Mouse (Mus musculus) layer of hippocampus, postnatal 25 days (tissue): ENCODE measurements at regions not wholly inside any gene's neighbourhood (a gene's known extent, or its start where the extent isn't known, plus 50 kb on each side); places are given as distances from the start of the nearest gene placed in this dataset.

ENCODE experiments used
- DNase-seq, 2 experiments: peaks; one replicate each; pipeline ENCODE4 v3.0.0; 2022; ENCODE audit warnings: mixed read lengths in 2 of 2, low spot score in 1 of 2; ENCODE audit errors: extremely low spot score in 1 of 2

- no peak for DNase-seq
These were observed 53.3 kb downstream of the Fos start for GRCm38 (mm10) chr12:85527011-85527410.

- no peak for DNase-seq
These were observed 57.9 kb downstream of the Fos start for GRCm38 (mm10) chr12:85531638-85532037.

DNA sequence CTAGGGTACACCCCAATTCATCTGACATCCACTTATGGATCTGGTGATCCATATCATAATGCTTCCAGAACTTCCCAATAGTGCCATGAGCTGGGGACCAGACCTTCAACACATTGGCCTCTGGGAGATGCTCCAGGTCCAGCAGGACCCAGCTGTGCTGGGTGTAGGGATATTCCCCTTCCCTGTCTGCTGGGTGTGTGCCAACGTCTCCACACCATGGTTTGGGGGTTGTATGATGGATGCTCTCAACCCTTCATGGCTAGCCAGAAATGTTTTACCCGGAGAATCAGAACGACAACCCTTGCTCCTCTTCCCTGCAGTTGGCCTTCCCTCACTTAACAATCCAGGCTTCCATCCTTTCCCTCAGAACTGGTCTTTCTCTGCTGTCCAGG, 58.5 kb downstream of the Fos start:
- no peak for DNase-seq

- no peak for DNase-seq
These were observed 59.1 kb downstream of the Fos start for GRCm38 (mm10) chr12:85532613-85533460.

GRCm38 (mm10) chr12:85533603-85534002, 59.9 kb downstream of the Fos start:
- DNase-seq: no peak

DNA sequence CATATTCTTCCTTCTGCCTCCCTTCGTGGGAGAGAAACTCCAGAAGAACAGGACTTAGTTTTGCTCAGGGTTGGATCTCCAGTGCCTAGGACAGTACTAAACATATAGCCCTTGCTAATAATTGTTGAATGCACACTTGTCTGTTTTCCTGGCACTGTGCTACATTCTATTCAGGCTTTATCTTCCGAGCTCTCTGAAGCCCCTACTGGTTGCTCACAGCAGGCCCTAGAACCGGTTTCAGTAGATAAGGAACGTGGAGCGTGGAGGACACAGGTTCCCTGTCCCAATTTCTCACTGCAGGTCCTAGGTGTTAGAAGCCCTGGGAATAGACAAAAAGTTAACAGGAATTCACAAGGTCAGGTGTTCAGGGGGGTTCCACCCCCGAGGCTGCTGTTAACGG, 59.4 kb upstream of the Jdp2 start:
- no peak for DNase-seq

GRCm38 (mm10) chr12:85541153-85541552, 57.7 kb upstream of the Jdp2 start:
- no peak for DNase-seq

DNA sequence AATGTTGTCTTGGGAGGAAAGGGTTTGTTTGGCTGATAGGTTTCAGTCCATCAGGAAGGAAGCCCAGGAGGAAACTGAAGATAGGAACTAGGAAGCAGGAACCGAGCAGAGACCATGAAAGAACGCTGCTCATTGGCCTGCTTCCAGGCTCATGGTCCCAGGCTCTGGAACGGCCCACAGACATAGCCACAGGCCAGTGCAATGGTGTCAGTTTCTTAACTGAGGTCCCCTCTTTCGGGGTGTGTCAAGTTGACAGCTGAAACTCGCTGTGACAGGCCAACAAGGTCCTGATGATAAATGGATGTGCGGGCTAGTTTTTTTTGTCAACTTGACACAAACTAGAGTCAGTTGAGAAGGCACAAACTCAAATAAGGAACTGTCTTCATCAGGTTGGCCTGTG, 55.9 kb upstream of the Jdp2 start:
- no peak for DNase-seq

GRCm38 (mm10) chr12:85543520-85543919, 55.3 kb upstream of the Jdp2 start:
- DNase-seq: no peak

DNA sequence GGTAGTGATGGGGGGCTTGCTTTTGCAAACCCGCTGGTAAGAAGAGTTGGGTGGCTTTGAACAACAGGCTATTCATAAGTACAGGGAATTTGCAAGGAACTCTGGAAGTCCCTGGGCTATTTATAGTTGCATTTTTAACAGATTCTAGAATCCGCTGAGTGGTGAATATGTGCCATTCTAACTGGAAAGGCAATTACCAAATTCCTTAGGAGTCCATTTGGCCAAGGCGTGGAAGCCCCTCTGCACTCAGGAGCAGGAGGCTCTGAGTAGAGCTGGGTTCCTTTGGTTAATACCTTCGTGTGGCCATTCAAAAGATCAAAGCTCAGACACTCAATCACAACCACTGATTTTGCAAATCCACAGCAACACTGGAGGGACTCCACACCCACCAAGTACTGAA, 54.0 kb upstream of the Jdp2 start:
- no peak for DNase-seq

DNA sequence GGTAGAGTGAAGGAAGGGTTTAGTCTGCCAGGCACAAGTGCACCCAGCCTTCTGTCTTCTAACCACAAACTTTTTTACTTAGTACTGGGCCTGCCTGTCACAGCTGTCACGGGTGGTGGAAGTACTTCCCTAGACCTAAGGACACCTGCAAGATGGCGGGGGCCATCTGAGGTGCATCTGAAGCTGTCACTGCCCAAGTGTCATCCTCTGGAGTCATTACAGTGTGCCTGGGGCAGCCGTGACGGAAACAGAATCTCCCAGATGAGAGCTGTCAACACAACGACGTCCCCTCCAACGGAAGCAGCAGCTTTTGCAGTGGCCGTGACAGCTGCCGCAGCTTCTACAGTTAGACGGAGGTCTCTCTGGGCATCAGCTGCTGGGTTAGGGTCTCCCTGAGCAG, 53.1 kb upstream of the Jdp2 start:
- DNase-seq: no peak

- DNase-seq: peak in 1 of 2 experiments; percentile 9
These were observed 50.8 kb upstream of the Jdp2 start for GRCm38 (mm10) chr12:85548076-85548475.
